Mouse (Mus musculus): ENCODE measurements around the gene Lrp3. TPM values are rescaled to one million over a fixed set of nuclear protein-coding genes. Genes with fewer than 3 reads are reported as not detected.
A peak's percentile ranks its signal among the peaks of the same experiment; 100 is the strongest.

The Lrp3 gene
- total RNA-seq, 1 experiment from 2014 or later: not detected

GRCm38 (mm10) chr7:35156561-35157477 is 58.5 kb downstream of the Lrp3 start:
- ATAC-seq (ENCODE audit: extremely low read depth, insufficient number of reproducible peaks, low FRiP score, poor library complexity, severe bottlenecking): peak; percentile 67

GRCm38 (mm10) chr7:35154449-35154848 is 60.8 kb downstream of the Lrp3 start:
- ATAC-seq (ENCODE audit: extremely low read depth, insufficient number of reproducible peaks, low FRiP score, poor library complexity, severe bottlenecking): no peak

- ATAC-seq (ENCODE audit: extremely low read depth, insufficient number of reproducible peaks, low FRiP score, poor library complexity, severe bottlenecking): peak; percentile 46
Measured at GRCm38 (mm10) chr7:35150860-35151259, 64.4 kb downstream of the Lrp3 start.

Other genes starting within 250 kb of the Lrp3 start
- 50.2 and 58.8 TPM in 2 replicates for gene Cebpg, start 158.9 kb downstream of the Lrp3 start, total RNA-seq (2017)
- gene Cebpa, start 96.2 kb downstream of the Lrp3 start, total RNA-seq (2017): 6.4 and 8.3 TPM in 2 replicates
- not detected in 2 replicates for gene Slc7a10, start 29.1 kb downstream of the Lrp3 start, total RNA-seq (2017)
- 14.1 and 14.9 TPM in 2 replicates for gene Gpatch1, start 102.9 kb upstream of the Lrp3 start, total RNA-seq (2017)
- gene Rhpn2, start 118.7 kb upstream of the Lrp3 start, total RNA-seq (2017): 1.5 and 1.9 TPM in 2 replicates
- gene Faap24, start 181.3 kb upstream of the Lrp3 start, total RNA-seq (2017): 11.2 and 14.1 TPM in 2 replicates
- 48.5 and 51.8 TPM in 2 replicates for gene Cep89, start 181.5 kb upstream of the Lrp3 start, total RNA-seq (2017)
- not detected in 2 replicates for gene Slc7a9, start 233.3 kb upstream of the Lrp3 start, total RNA-seq (2017)

All from neutrophil, adult 5-6 weeks (primary cell).